Mouse (Mus musculus): ENCODE results near the gene Calhm3. TPM values are rescaled to one million over a fixed set of nuclear protein-coding genes. Genes with fewer than 3 reads are reported as not detected.
"Not testable (repeated sequence)": the region's sequence is repeated elsewhere in the genome, so short reads cannot be mapped to it uniquely, and the experiment has no call there.

Calhm3 gene
- polyA plus RNA-seq, 1 experiment from 2014 or later: not detected

DNA sequence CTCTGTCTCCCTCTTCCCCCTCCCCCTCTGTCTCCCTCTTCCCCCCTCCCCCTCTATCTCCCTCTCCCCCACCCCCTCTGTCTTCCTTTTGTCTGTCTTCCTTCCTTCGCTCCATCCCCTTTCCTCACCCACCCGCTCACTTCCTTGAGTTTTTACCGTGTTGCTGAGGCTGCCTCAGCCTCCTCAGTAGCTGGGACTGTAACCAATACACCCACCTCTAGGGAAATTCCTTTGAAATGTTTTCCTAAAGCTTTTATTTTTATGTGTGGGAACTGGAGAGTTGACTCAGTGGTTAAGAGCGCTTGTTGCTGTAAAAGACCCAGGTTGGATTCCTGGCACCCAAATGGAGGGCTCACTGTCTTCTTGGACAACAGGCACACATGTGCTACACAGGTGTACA lies 4.1 kb upstream of the Calhm3 start:
- Histone ChIP-seq H3K4me1 (ENCODE audit: control insufficient read depth, insufficient read depth, low read length) (no peaks in the 10 kb centered on the region), H3K4me3 (replicated peaks; ENCODE audit: low read depth, low read length) (no peak overlapping the region), H3K9ac (replicated peaks; ENCODE audit: low read length) (no peak overlapping the region), H3K27me3 (ENCODE audit: control insufficient read depth, insufficient read depth, low read length) (no peaks in the 10 kb centered on the region), H3K9me3 (ENCODE audit: control insufficient read depth, low read length) (no peaks in the 10 kb centered on the region), H3K4me2 (ENCODE audit: low read length) (no peak overlapping the region), H3K27ac (replicated peaks; ENCODE audit: low read depth, low read length) (no peak overlapping the region), H3K36me3 (ENCODE audit: control insufficient read depth, insufficient read depth, low read length) (no peaks in the 10 kb centered on the region)
- ATAC-seq (ENCODE audit: low FRiP score, low TSS enrichment) (no peak), DNase-seq (no peak)
- 70% methylated on average over 4 of the region's 4 CpGs for WGBS

DNA sequence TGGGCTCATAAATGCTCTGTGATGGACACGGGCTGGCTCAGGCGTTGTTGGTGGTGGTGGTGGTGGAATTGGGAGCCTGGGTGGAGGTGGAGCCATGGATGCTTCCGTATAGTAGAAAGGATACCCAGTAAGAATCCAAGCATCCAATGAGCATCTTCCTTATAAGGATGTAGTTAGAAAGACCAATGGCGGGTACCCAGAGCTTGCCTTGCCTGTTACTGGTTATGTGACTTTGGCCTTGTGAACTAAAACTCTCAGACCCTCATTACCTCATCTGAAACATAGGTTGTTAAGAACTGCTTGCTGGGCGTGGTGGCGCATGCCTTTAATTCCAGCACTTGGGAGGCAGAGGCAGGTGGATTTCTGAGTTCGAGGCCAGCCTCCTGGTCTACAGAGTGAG lies 3.8 kb downstream of the Calhm3 start:
- H3K27me3 ChIP-seq (ENCODE audit: control insufficient read depth, insufficient read depth, low read length): no peaks in the 10 kb centered on the region
- no peaks in the 10 kb centered on the region for H3K9me3 ChIP-seq (ENCODE audit: control insufficient read depth, low read length)
- H3K4me3 ChIP-seq (replicated peaks; ENCODE audit: low read depth, low read length): no peak overlapping the region
- no peak overlapping the region for H3K9ac ChIP-seq (replicated peaks; ENCODE audit: low read length)
- H3K27ac ChIP-seq (replicated peaks; ENCODE audit: low read depth, low read length): no peak overlapping the region
- no peak overlapping the region for H3K4me2 ChIP-seq (ENCODE audit: low read length)
- ATAC-seq (ENCODE audit: low FRiP score, low TSS enrichment) (no peak), DNase-seq (no peak)
- H3K4me1 ChIP-seq (ENCODE audit: control insufficient read depth, insufficient read depth, low read length): no peaks in the 10 kb centered on the region; the same call in 1 of the 2 replicates
- H3K36me3 ChIP-seq (ENCODE audit: control insufficient read depth, insufficient read depth, low read length): no peaks in the 10 kb centered on the region
- WGBS: 90% methylated on average over 7 of the region's 7 CpGs

DNA sequence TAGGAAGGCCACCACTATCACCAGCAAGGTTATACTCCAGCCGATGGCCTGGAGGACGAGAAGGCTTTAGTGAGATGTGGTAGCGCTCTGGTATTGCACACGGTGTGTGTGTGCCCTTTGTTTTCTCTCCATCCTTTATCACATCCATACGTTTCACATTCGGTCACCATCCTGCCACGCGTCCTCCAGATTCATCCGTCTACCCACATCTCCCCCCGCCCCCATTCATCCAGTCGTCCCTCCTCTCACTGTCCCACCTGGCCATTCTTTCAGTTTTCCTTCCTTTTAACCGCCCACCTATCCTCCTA lies 5.5 kb downstream of the Calhm3 start:
- H3K36me3 ChIP-seq (ENCODE audit: control insufficient read depth, insufficient read depth, low read length): no peaks in the 10 kb centered on the region
- ATAC-seq (ENCODE audit: low FRiP score, low TSS enrichment) (no peak), DNase-seq (no peak)
- peak overlapping the region; percentile 34 for H3K4me3 ChIP-seq (replicated peaks; ENCODE audit: low read depth, low read length)
- H3K4me1 ChIP-seq (ENCODE audit: control insufficient read depth, insufficient read depth, low read length): no peaks in the 10 kb centered on the region; the same call in 1 of the 2 replicates
- H3K27me3 ChIP-seq (ENCODE audit: control insufficient read depth, insufficient read depth, low read length): no peaks in the 10 kb centered on the region
- H3K9me3 ChIP-seq (ENCODE audit: control insufficient read depth, low read length): no peaks in the 10 kb centered on the region
- WGBS: 56% methylated on average over 12 of the region's 12 CpGs
- no peak overlapping the region for H3K27ac ChIP-seq (replicated peaks; ENCODE audit: low read depth, low read length)
- peak overlapping the region; percentile 56 for H3K4me2 ChIP-seq (ENCODE audit: low read length)
- H3K9ac ChIP-seq (replicated peaks; ENCODE audit: low read length): peak overlapping the region; percentile 36

DNA sequence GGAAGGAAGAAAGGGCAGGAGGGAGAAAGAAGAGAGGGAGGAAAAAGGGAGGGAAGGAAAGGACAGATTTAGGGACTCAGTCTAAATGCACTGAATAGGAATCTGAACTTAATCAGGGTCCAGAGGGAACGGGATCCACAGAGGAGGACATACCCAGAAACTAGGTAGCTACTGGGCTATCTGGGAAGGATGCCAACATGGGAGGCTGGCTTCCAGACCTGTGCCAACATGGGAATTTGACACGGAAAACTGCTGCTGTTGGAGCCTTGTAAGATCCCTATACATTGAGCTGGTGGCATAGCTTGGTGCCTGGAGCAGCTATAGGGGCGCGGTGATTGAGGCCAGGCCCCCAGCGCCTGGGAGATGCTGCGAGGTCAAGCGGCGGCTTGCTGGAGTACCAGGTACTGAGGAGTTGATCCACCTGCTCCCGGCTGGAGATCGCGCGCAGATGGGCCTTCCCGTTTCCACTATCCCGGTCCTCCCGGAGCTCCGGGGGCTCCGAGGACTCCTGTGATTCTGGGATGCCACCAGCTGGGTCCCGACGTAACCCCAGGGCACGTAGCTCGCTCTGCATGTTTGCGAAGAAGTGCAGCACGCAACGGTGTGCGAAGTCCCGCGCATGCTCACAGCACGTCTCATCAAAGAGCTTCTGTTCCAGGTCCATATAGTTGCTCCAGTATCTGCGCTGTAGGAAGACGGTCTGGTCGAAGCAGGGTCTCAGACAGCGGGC lies 6.1 kb downstream of the Calhm3 start:
- Histone ChIP-seq H3K4me1 (ENCODE audit: control insufficient read depth, insufficient read depth, low read length) (no peaks in the 10 kb centered on the region; the same call in 1 of the 2 replicates), H3K27me3 (ENCODE audit: control insufficient read depth, insufficient read depth, low read length) (no peaks in the 10 kb centered on the region), H3K9me3 (ENCODE audit: control insufficient read depth, low read length) (no peaks in the 10 kb centered on the region), H3K36me3 (ENCODE audit: control insufficient read depth, insufficient read depth, low read length) (no peaks in the 10 kb centered on the region), H3K9ac (replicated peaks; ENCODE audit: low read length) (peak overlapping the region; percentile 36), H3K27ac (replicated peaks; ENCODE audit: low read depth, low read length) (no peak overlapping the region), H3K4me3 (replicated peaks; ENCODE audit: low read depth, low read length) (peak overlapping the region; percentile 34), H3K4me2 (ENCODE audit: low read length) (peak overlapping the region; percentile 56)
- no peak for ATAC-seq (ENCODE audit: low FRiP score, low TSS enrichment)
- 26% methylated on average over 32 of the region's 32 CpGs for WGBS
- DNase-seq: peak; percentile 75

DNA sequence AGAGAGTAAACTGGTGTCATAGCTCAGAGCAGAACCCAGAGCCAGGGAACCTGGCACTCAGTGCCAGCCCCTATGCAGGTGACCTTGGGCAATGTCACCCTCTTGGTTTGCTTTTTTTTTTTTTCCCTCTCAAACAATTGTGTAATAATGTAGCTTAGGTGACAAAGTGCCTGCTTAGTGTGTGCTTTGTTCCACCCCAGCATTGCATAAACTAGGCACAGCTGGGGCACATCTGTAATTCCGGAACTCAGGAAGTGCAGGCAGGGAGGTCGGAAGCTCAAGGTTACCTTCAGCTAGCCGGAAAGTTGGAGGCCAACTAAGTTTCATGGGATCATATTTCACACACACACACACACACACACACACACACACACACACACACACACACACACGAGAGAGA lies 7.7 kb downstream of the Calhm3 start:
- Histone ChIP-seq H3K27me3 (ENCODE audit: control insufficient read depth, insufficient read depth, low read length) (no peaks in the 10 kb centered on the region), H3K9me3 (ENCODE audit: control insufficient read depth, low read length) (no peaks in the 10 kb centered on the region), H3K4me3 (replicated peaks; ENCODE audit: low read depth, low read length) (no peak overlapping the region), H3K4me2 (ENCODE audit: low read length) (no peak overlapping the region), H3K4me1 (ENCODE audit: control insufficient read depth, insufficient read depth, low read length) (no peaks in the 10 kb centered on the region; the same call in 1 of the 2 replicates), H3K36me3 (ENCODE audit: control insufficient read depth, insufficient read depth, low read length) (no peaks in the 10 kb centered on the region), H3K27ac (replicated peaks; ENCODE audit: low read depth, low read length) (no peak overlapping the region), H3K9ac (replicated peaks; ENCODE audit: low read length) (no peak overlapping the region)
- DNase-seq: no peak
- 67% methylated on average over 4 of the region's 4 CpGs for WGBS
- ATAC-seq (ENCODE audit: low FRiP score, low TSS enrichment): no peak

DNA sequence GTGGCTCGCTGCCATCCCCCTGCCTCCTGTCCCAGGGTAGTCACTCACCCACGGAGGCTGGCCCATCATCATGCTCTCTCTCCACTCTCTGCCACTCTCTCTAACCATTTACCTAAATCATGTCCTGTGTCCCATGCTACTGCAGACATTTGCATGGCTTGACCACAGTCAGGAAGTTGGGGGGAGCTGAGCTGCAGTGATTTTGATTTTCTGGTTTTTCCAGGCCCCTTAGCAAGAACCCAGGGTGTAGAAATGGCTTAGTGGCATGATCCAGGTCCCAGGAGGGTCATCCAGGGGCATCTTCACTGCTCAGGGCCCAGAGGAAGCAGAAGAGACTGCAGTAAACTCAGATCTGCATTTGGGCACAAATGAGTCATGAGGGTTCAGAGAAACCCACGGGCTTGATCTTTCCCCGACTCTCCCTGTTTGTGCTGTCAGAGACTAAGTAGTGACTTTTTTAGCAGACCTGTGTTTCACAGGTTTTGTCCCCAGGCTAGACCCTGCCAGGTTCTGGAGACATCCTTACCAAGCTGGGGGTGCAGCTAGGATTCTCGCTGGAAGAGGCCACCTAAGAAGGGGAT lies 9.2 kb downstream of the Calhm3 start:
- no peak for DNase-seq
- no peaks in the 10 kb centered on the region for H3K36me3 ChIP-seq (ENCODE audit: control insufficient read depth, insufficient read depth, low read length)
- no peak overlapping the region for H3K9ac ChIP-seq (replicated peaks; ENCODE audit: low read length)
- 87% methylated on average over 5 of the region's 5 CpGs for WGBS
- no peaks in the 10 kb centered on the region; the same call in 1 of the 2 replicates for H3K4me1 ChIP-seq (ENCODE audit: control insufficient read depth, insufficient read depth, low read length)
- H3K27ac ChIP-seq (replicated peaks; ENCODE audit: low read depth, low read length): no peak overlapping the region
- no peak overlapping the region for H3K4me3 ChIP-seq (replicated peaks; ENCODE audit: low read depth, low read length)
- no peaks in the 10 kb centered on the region for H3K9me3 ChIP-seq (ENCODE audit: control insufficient read depth, low read length)
- H3K27me3 ChIP-seq (ENCODE audit: control insufficient read depth, insufficient read depth, low read length): no peaks in the 10 kb centered on the region
- H3K4me2 ChIP-seq (ENCODE audit: low read length): no peak overlapping the region
- no peak for ATAC-seq (ENCODE audit: low FRiP score, low TSS enrichment)

DNA sequence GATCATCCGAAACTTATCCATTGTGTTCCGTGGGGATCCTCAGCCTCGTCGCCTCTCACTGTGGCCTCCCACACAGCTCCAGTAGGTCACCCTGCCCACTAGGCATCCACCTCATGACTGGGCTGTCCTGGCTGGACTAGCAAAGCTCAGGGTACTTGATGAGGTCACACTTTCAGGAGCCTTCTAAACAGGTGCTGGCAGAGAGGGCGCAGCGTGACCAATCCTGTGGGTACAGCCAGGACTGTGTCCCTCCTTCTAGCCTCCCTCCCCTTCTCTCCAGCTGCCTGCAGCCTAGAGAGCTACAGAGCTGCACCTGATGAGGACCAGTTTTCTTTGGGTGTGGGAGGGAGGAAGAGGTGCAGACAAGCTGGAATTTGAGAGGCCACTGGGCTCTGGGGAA lies 13.4 kb downstream of the Calhm3 start, which contains the start of gene Calhm1:
TSS of gene Calhm1 (minus strand) at position 101 of the 400 bp plus-strand sequence.
- no peak within 1 kb of the TSS for H3K4me3 ChIP-seq (replicated peaks; ENCODE audit: low read depth, low read length)
- H3K27ac ChIP-seq (replicated peaks; ENCODE audit: low read depth, low read length): no peak within 1 kb of the TSS
- DNase-seq: no peak
- H3K9ac ChIP-seq (replicated peaks; ENCODE audit: low read length): no peak within 1 kb of the TSS
- no peaks in the 10 kb centered on the region for H3K4me1 ChIP-seq (ENCODE audit: control insufficient read depth, insufficient read depth, low read length)
- H3K4me2 ChIP-seq (ENCODE audit: low read length): no peak within 1 kb of the TSS
- H3K27me3 ChIP-seq (ENCODE audit: control insufficient read depth, insufficient read depth, low read length): no peaks in the 10 kb centered on the region
- H3K9me3 ChIP-seq (ENCODE audit: control insufficient read depth, low read length): no peaks in the 10 kb centered on the region
- WGBS: 92% methylated on average over 6 of the region's 6 CpGs
- ATAC-seq (ENCODE audit: low FRiP score, low TSS enrichment): no peak
- H3K36me3 ChIP-seq (ENCODE audit: control insufficient read depth, insufficient read depth, low read length): no peaks in the 10 kb centered on the region

DNA sequence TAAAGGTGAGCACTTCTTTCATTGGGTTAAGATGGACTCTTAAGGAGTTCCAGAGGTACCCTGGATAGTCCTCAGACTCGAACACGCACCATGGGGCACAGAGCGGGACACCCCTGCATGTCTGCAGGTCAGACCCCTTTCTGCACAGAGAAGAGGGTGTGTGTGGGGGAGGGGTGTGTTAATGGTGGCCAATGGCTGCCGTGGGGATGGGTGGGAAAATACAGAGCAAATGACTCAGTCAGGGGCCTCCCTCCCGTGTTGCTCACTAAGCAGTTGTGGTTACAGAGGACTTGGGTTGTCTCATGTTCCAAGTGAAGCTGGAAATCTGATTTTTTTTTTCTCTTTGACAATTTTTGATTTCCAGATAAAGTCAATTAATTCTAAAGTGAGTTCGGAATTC lies 15.1 kb downstream of the Calhm3 start:
- no peak overlapping the region for H3K27ac ChIP-seq (replicated peaks; ENCODE audit: low read depth, low read length)
- H3K4me1 ChIP-seq (ENCODE audit: control insufficient read depth, insufficient read depth, low read length): peaks cover 11% of the 10 kb centered on the region
- no peak overlapping the region for H3K4me2 ChIP-seq (ENCODE audit: low read length)
- ATAC-seq (ENCODE audit: low FRiP score, low TSS enrichment) (no peak), DNase-seq (no peak)
- H3K9ac ChIP-seq (replicated peaks; ENCODE audit: low read length): no peak overlapping the region
- no peak overlapping the region for H3K4me3 ChIP-seq (replicated peaks; ENCODE audit: low read depth, low read length)
- H3K27me3 ChIP-seq (ENCODE audit: control insufficient read depth, insufficient read depth, low read length): no peaks in the 10 kb centered on the region
- H3K36me3 ChIP-seq (ENCODE audit: control insufficient read depth, insufficient read depth, low read length): no peaks in the 10 kb centered on the region
- 90% methylated on average over 6 of the region's 6 CpGs for WGBS
- H3K9me3 ChIP-seq (ENCODE audit: control insufficient read depth, low read length): no peaks in the 10 kb centered on the region

DNA sequence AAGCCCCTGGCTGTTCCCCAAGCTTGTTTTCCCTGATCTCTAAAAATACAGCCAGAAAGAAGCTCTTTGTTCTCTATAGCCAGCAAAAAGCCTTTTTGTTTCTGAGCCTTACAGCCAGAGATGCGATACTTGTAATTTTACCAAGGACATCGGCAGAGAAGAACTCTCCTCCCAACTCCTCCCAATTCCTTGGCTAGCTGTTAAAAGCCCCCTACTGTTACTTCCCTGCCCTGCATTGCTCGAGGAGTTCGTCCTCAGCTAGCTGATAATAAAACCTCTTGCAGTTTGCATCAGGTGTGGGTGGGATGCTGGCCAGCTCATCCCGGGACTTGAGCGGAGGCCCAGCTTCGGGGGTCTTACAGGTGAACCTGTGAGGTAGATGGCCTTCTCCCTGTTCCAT lies 18.0 kb downstream of the Calhm3 start:
- H3K4me2 ChIP-seq (ENCODE audit: low read length); ATAC-seq (ENCODE audit: low FRiP score, low TSS enrichment); H3K9ac ChIP-seq (replicated peaks; ENCODE audit: low read length); H3K4me3 ChIP-seq (replicated peaks; ENCODE audit: low read depth, low read length); H3K36me3 ChIP-seq (ENCODE audit: control insufficient read depth, insufficient read depth, low read length); H3K27ac ChIP-seq (replicated peaks; ENCODE audit: low read depth, low read length); H3K27me3 ChIP-seq (ENCODE audit: control insufficient read depth, insufficient read depth, low read length); H3K9me3 ChIP-seq (ENCODE audit: control insufficient read depth, low read length): not testable (repeated sequence)
- 53% methylated on average over 7 of the region's 7 CpGs for WGBS
- H3K4me1 ChIP-seq (ENCODE audit: control insufficient read depth, insufficient read depth, low read length): peaks cover 15% of the 10 kb centered on the region
- peak; percentile 13 for DNase-seq
